ENCODE assay signal across 16 mouse cellular contexts in the genomic region with DNA sequence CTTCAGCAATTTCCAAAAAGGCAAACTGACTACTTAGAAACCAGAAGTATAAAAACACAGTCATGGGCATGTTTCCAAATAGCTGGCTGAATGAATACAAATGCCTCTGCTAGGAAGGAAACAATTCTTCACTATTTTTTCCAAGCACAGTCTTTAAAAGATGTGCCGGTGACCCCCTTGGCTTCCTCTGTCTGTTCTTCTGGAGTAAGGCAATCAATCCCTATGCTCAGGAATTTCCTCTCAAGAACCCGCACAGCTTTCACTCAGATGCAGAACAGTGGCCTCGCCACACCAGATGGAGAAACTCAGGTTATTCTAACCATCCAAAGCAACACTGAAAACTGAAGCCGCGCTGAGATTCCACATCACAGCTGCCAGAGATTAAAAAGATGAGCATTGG.
DNase-seq lines count a peak whose midpoint lies in the region; ATAC-seq and TF ChIP-seq lines count a peak whose summit lies in the region.
"Had no signal": no experiment of that assay in that cellular context is flagged by ENCODE, and none has a peak within 500 bp of the region (broad histone marks: within the 10 kb centered on the region; RNA-seq: fewer than 3 reads in every experiment).

No protein-coding gene starts in this region.

- H3K36me3 ChIP-seq in hindbrain, postnatal 0 days (ENCODE audit: insufficient read depth, low read length): no peaks in the 10 kb centered on the region
- H3K36me3 ChIP-seq in hindbrain, embryonic 14.5 days (replicated peaks; ENCODE audit: control insufficient read depth, insufficient read depth): no peaks in the 10 kb centered on the region
- H3K36me3 ChIP-seq: heart, embryonic 15.5 days; liver, embryonic 13.5 days had no signal

- no peak for ATAC-seq in hindbrain, postnatal 0 days
- no peak for ATAC-seq in hindbrain, embryonic 14.5 days (ENCODE audit: low FRiP score)

- no peaks in the 10 kb centered on the region for H3K27me3 ChIP-seq in hindbrain, postnatal 0 days (ENCODE audit: insufficient read depth, low read length)
- no peaks in the 10 kb centered on the region for H3K27me3 ChIP-seq in hindbrain, embryonic 14.5 days (ENCODE audit: control insufficient read depth, insufficient read depth, low read length)
- H3K27me3 ChIP-seq: heart, embryonic 15.5 days; liver, embryonic 13.5 days had no signal

- H3K9me3 ChIP-seq in hindbrain, postnatal 0 days (ENCODE audit: low read length): no peaks in the 10 kb centered on the region
- no peaks in the 10 kb centered on the region for H3K9me3 ChIP-seq in hindbrain, embryonic 14.5 days (ENCODE audit: control insufficient read depth, low read length)
- H3K9me3 ChIP-seq: heart, embryonic 15.5 days; liver, embryonic 13.5 days had no signal

- DNase-seq in adrenal gland, postnatal 14 days: peak; percentile 15
- DNase-seq in adrenal gland, adult 2 months: no peak
- peak; percentile 12 for DNase-seq in hindbrain, postnatal 0 days (ENCODE audit: low spot score)
- DNase-seq in hindbrain, embryonic 14.5 days (ENCODE audit: low spot score): no peak
- DNase-seq in Muller cell, postnatal 12 days (ENCODE audit: inconsistent ontology term): peak; percentile 34
- DNase-seq in kidney, adult 9 months: peak; percentile 15
- DNase-seq in spleen, postnatal 14 days (ENCODE audit: low spot score in 2 of 2): no peak
- DNase-seq in spleen, postnatal 36 days (ENCODE audit: low spot score in 2 of 2): no peak
- DNase-seq: cerebellum, adult 2 months; gastrocnemius, postnatal 36 days; liver, embryonic 13.5 days; lung, postnatal 36 days; thymus, adult 18-20 months had no signal

- no peak overlapping the region for H3K4me3 ChIP-seq in hindbrain, postnatal 0 days (ENCODE audit: low read length)
- no peak overlapping the region for H3K4me3 ChIP-seq in hindbrain, embryonic 14.5 days (replicated peaks; ENCODE audit: low read length)
- H3K4me3 ChIP-seq: heart, embryonic 15.5 days; left cerebral cortex, adult 2 months; liver, embryonic 13.5 days; myocyte had no signal

- no peak for TF ChIP-seq CTCF in hindbrain, postnatal 0 days (IDR thresholded peaks at IDR 0.05; ENCODE audit: low read depth)

- no peaks in the 10 kb centered on the region for H3K4me1 ChIP-seq in hindbrain, postnatal 0 days (ENCODE audit: insufficient read depth, low read length)
- no peaks in the 10 kb centered on the region for H3K4me1 ChIP-seq in hindbrain, embryonic 14.5 days (replicated peaks; ENCODE audit: control insufficient read depth, insufficient read depth, low read length)
- H3K4me1 ChIP-seq: heart, embryonic 15.5 days; liver, embryonic 13.5 days had no signal

- H3K27ac ChIP-seq in hindbrain, postnatal 0 days: no peak overlapping the region
- H3K27ac ChIP-seq in hindbrain, embryonic 14.5 days: no peak overlapping the region
- H3K27ac ChIP-seq: heart, embryonic 15.5 days; left cerebral cortex, adult 2 months; liver, embryonic 13.5 days had no signal

- no peak overlapping the region for H3K4me2 ChIP-seq in hindbrain, postnatal 0 days (ENCODE audit: low read depth, low read length)
- no peak overlapping the region for H3K4me2 ChIP-seq in hindbrain, embryonic 14.5 days (replicated peaks)
- H3K4me2 ChIP-seq: heart, embryonic 15.5 days; liver, embryonic 13.5 days had no signal

- 53% methylated on average over 5 of the region's 5 CpGs for WGBS in hindbrain, postnatal 0 days
- WGBS in hindbrain, embryonic 14.5 days: 65% methylated on average over 5 of the region's 5 CpGs

- H3K9ac ChIP-seq in hindbrain, postnatal 0 days (replicated peaks; ENCODE audit: low read length): no peak overlapping the region
- H3K9ac ChIP-seq in hindbrain, embryonic 14.5 days: no peak overlapping the region
- H3K9ac ChIP-seq: heart, embryonic 15.5 days; liver, embryonic 13.5 days had no signal

Comparison
In these comparisons a context has a peak if more than half of its experiments do, and no peak if none do; other contexts are left out.
1. DNase-seq: peak in adrenal gland, postnatal 14 days (single experiment), hindbrain, postnatal 0 days (single experiment), Muller cell, postnatal 12 days (single experiment) and kidney, adult 9 months (single experiment); none in adrenal gland, adult 2 months (single experiment), hindbrain, embryonic 14.5 days (single experiment), spleen, postnatal 14 days (0 of 2) and spleen, postnatal 36 days (0 of 2).